Mouse (Mus musculus): Measurements from ENCODE around the gene Chst2. TPM values are rescaled to one million over a fixed set of nuclear protein-coding genes. Genes with fewer than 3 reads are reported as not detected.
A peak's percentile ranks its signal among the peaks of the same experiment; 100 is the strongest.

Chst2 gene
- polyA plus RNA-seq, 1 experiment from 2014 or later: 16.0 TPM

DNA sequence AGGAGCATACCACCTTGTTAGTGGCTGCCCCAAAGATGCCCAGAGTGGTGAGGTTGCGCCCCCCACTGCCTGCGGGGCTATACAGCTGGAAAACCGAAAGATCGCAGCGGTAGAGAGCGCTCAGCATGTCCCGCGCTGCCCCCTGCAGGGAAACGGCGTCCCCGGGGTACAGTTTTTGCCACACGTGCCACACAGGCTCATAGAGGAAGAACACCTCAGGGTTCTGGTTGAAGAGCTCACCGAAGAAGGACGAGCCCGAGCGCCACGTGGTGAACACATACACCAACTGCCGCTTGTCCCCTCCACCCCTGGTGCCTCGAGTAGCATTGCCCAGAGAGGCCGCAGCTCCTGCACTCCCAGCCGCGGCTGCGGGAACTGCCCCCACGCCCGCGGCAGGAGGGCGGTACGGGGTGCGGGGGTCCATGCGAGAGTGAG is 994 bp downstream of the Chst2 start:
- peak; percentile 83 for TF ChIP-seq CTCF (IDR thresholded peaks at IDR 0.05; ENCODE audit: low read depth)
- H3K4me2 ChIP-seq: peak overlapping the region; percentile 93
- H3K9me3 ChIP-seq (ENCODE audit: low read depth, low read length): no peaks in the 10 kb centered on the region
- H3K4me3 ChIP-seq (ENCODE audit: low read depth, low read length): peak overlapping the region; percentile 71
- under 1% methylated on average over 30 of the region's 30 CpGs for WGBS
- H3K4me1 ChIP-seq (ENCODE audit: insufficient read depth): peaks cover 11% of the 10 kb centered on the region; the same call in 1 of the 2 replicates
- ATAC-seq (ENCODE audit: insufficient read depth) (peak; percentile 2; the same call in 1 of the 2 replicates), DNase-seq (peak; percentile 88)
- peaks cover 8% of the 10 kb centered on the region; the same call in 1 of the 2 replicates for H3K36me3 ChIP-seq (ENCODE audit: insufficient read depth)
- H3K27me3 ChIP-seq (ENCODE audit: insufficient read depth, low read length): peaks cover 28% of the 10 kb centered on the region
- no peak overlapping the region for H3K27ac ChIP-seq (ENCODE audit: low read depth)
- H3K9ac ChIP-seq: peak overlapping the region; percentile 72

GRCm38 (mm10) chr9:95404811-95405465 is 1.6 kb downstream of the Chst2 start:
- Histone ChIP-seq H3K9me3 (ENCODE audit: low read depth, low read length) (no peaks in the 10 kb centered on the region), H3K27me3 (ENCODE audit: insufficient read depth, low read length) (peaks cover 28% of the 10 kb centered on the region), H3K36me3 (ENCODE audit: insufficient read depth) (peaks cover 8% of the 10 kb centered on the region; the same call in 1 of the 2 replicates), H3K27ac (ENCODE audit: low read depth) (no peak overlapping the region), H3K4me1 (ENCODE audit: insufficient read depth) (peaks cover 11% of the 10 kb centered on the region; the same call in 1 of the 2 replicates), H3K4me2 (peak overlapping the region; percentile 93), H3K9ac (peak overlapping the region; percentile 72; the same call in 1 of the 2 replicates), H3K4me3 (ENCODE audit: low read depth, low read length) (peak overlapping the region; percentile 71)
- DNase-seq: no peak
- ATAC-seq (ENCODE audit: insufficient read depth): no peak
- no peak for TF ChIP-seq CTCF (IDR thresholded peaks at IDR 0.05; ENCODE audit: low read depth)
- 69% methylated on average over 38 of the region's 38 CpGs for WGBS

GRCm38 (mm10) chr9:95401686-95402085 is 4.8 kb downstream of the Chst2 start:
- TF ChIP-seq CTCF (IDR thresholded peaks at IDR 0.05; ENCODE audit: low read depth): no peak
- ATAC-seq (ENCODE audit: insufficient read depth) (no peak), DNase-seq (no peak)
- no peak overlapping the region for H3K9ac ChIP-seq
- H3K27me3 ChIP-seq (ENCODE audit: insufficient read depth, low read length): peaks cover 14% of the 10 kb centered on the region
- no peak overlapping the region for H3K4me2 ChIP-seq
- peaks cover 8% of the 10 kb centered on the region; the same call in 1 of the 2 replicates for H3K36me3 ChIP-seq (ENCODE audit: insufficient read depth)
- H3K27ac ChIP-seq (ENCODE audit: low read depth): no peak overlapping the region
- WGBS: 17% methylated on average over 5 of the region's 5 CpGs
- peaks cover 11% of the 10 kb centered on the region; the same call in 1 of the 2 replicates for H3K4me1 ChIP-seq (ENCODE audit: insufficient read depth)
- H3K9me3 ChIP-seq (ENCODE audit: low read depth, low read length): no peaks in the 10 kb centered on the region
- no peak overlapping the region for H3K4me3 ChIP-seq (ENCODE audit: low read depth, low read length)

DNA sequence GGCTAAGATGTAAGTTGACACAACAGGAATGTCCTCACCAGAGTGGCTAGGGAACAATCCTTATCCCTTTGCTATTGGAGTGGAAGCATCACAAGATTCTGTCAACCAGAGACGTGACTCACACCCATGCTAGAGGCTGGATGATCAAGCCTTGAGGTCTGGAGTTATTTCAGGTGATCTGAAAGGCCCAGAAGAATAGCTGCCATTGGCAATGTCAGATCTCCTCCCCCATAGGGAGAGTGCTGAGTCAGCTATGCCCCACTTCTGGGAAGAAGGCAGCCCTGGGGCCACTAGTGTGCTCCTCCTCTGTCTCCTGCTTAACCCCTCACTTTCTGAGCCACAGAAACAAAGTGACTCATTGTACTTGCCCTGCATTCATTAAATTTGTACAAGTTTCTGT is 14.5 kb downstream of the Chst2 start:
- Histone ChIP-seq H3K9me3 (ENCODE audit: low read depth, low read length) (no peaks in the 10 kb centered on the region), H3K4me1 (ENCODE audit: insufficient read depth) (0 out of 2 replicates have a peak, but pooled peaks cover 2% of the 10 kb centered on the region), H3K36me3 (ENCODE audit: insufficient read depth) (no peaks in the 10 kb centered on the region), H3K4me2 (no peak overlapping the region), H3K27ac (ENCODE audit: low read depth) (no peak overlapping the region), H3K27me3 (ENCODE audit: insufficient read depth, low read length) (no peaks in the 10 kb centered on the region), H3K9ac (no peak overlapping the region), H3K4me3 (ENCODE audit: low read depth, low read length) (no peak overlapping the region)
- ATAC-seq (ENCODE audit: insufficient read depth) (peak; percentile 56; the same call in 1 of the 2 replicates), DNase-seq (peak; percentile 29)
- 27% methylated on average over 1 of the region's 1 CpGs for WGBS
- TF ChIP-seq CTCF (IDR thresholded peaks at IDR 0.05; ENCODE audit: low read depth): no peak

DNA sequence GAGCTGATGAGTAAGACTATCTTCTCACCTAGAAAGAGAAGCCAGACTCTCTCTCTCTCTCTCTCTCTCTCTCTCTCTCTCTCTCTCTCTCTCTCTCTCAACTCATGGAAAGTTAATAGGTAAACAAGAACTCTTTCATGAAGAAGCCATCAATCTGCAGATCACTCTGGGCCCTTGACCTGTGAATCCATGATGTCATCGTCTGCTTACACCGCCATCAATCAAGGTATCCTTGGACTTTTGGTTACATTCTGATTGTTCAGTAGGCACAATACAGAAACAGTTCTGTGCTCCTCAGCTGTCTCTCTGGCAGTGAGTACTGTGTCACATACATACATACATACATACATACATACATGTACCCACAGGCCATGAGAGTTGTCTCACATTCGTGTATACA is 16.6 kb downstream of the Chst2 start:
- 61% methylated on average over 3 of the region's 3 CpGs for WGBS
- H3K4me3 ChIP-seq (ENCODE audit: low read depth, low read length): no peak overlapping the region
- H3K4me2 ChIP-seq: no peak overlapping the region
- H3K27ac ChIP-seq (ENCODE audit: low read depth): no peak overlapping the region
- H3K9ac ChIP-seq: no peak overlapping the region
- TF ChIP-seq CTCF (IDR thresholded peaks at IDR 0.05; ENCODE audit: low read depth): no peak
- H3K36me3 ChIP-seq (ENCODE audit: insufficient read depth): no peaks in the 10 kb centered on the region
- H3K9me3 ChIP-seq (ENCODE audit: low read depth, low read length): no peaks in the 10 kb centered on the region
- no peaks in the 10 kb centered on the region for H3K27me3 ChIP-seq (ENCODE audit: insufficient read depth, low read length)
- ATAC-seq (ENCODE audit: insufficient read depth) (no peak), DNase-seq (no peak)
- H3K4me1 ChIP-seq (ENCODE audit: insufficient read depth): 0 out of 2 replicates have a peak, but pooled peaks cover 2% of the 10 kb centered on the region

DNA sequence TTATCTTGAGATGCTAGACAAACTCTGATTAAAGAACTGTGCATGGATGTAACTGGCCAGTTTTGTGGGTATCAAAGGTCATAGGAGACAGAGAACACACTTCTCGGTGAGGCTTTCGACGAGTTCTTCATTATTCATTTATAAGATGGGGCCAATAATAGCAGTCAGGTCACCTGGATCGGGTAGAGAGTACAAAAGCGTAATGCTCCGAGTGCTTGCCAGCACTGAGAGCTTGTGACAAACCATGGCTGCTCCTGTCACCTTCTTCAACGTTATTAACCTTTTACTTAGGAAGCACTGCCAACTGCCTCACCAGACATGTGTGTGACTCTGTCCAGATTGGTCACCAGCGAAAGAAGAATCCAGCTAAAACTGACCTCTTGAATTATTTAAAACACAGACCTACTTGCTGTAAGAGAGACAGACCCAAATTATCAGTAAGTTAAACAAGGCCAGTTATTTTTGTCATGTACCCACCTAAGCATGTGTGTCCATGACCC is 18.6 kb downstream of the Chst2 start:
- no peak overlapping the region for H3K4me2 ChIP-seq
- no peak overlapping the region for H3K4me3 ChIP-seq (ENCODE audit: low read depth, low read length)
- WGBS: 72% methylated on average over 8 of the region's 8 CpGs

GRCm38 (mm10) chr9:95375966-95376365 is 30.6 kb downstream of the Chst2 start:
- H3K4me2 ChIP-seq: no peak overlapping the region
- no peak overlapping the region for H3K9ac ChIP-seq
- H3K27me3 ChIP-seq (ENCODE audit: insufficient read depth, low read length): no peaks in the 10 kb centered on the region
- TF ChIP-seq CTCF (IDR thresholded peaks at IDR 0.05; ENCODE audit: low read depth): no peak
- DNase-seq (no peak), ATAC-seq (ENCODE audit: insufficient read depth) (no peak)
- no peaks in the 10 kb centered on the region for H3K36me3 ChIP-seq (ENCODE audit: insufficient read depth)
- no peaks in the 10 kb centered on the region for H3K9me3 ChIP-seq (ENCODE audit: low read depth, low read length)
- H3K4me3 ChIP-seq (ENCODE audit: low read depth, low read length): no peak overlapping the region
- 56% methylated on average over 1 of the region's 1 CpGs for WGBS
- H3K4me1 ChIP-seq (ENCODE audit: insufficient read depth): no peaks in the 10 kb centered on the region
- no peak overlapping the region for H3K27ac ChIP-seq (ENCODE audit: low read depth)

More for the DNA sequence above, 18.6 kb downstream of the Chst2 start:
- TF ChIP-seq CTCF (IDR thresholded peaks at IDR 0.05; ENCODE audit: low read depth): no peak
- Histone ChIP-seq H3K4me1 (ENCODE audit: insufficient read depth) (0 out of 2 replicates have a peak, but pooled peaks cover 2% of the 10 kb centered on the region), H3K9ac (no peak overlapping the region), H3K27ac (ENCODE audit: low read depth) (no peak overlapping the region), H3K9me3 (ENCODE audit: low read depth, low read length) (no peaks in the 10 kb centered on the region), H3K27me3 (ENCODE audit: insufficient read depth, low read length) (no peaks in the 10 kb centered on the region), H3K36me3 (ENCODE audit: insufficient read depth) (no peaks in the 10 kb centered on the region)
- DNase-seq: no peak
- no peak for ATAC-seq (ENCODE audit: insufficient read depth)

Data from lung, embryonic 14.5 days (tissue).